Mouse (Mus musculus) intestine, embryonic 16.5 days (tissue): Measurements from ENCODE around the gene Rcn2. TPM values are rescaled to one million over a fixed set of nuclear protein-coding genes. Genes with fewer than 3 reads are reported as not detected.

ENCODE experiments used
- ATAC-seq: fragments of 200-750 bp; cut with Nextera tagmentation; 2 replicates; pipeline ENCODE4 v1.8.0; 2017; ENCODE audit warnings: moderate TSS enrichment, moderate library complexity
- H3K27ac ChIP-seq: fragments of 300-500 bp; sonication (generic); 2 replicates; pipeline ENCODE4 v1.5.1; 2014; ENCODE audit warnings: mild to moderate bottlenecking, low read length
- H3K27me3 ChIP-seq: fragments of 300-500 bp; sonication (generic); replicated peaks from 2 replicates; pipeline ENCODE4 v1.6.1; 2014; ENCODE audit warnings: low read length, control low read depth, mixed read lengths; ENCODE audit not compliant: control insufficient read depth, insufficient read depth
- H3K36me3 ChIP-seq: fragments of 300-500 bp; sonication (generic); 2 replicates; pipeline ENCODE4 v1.6.1; 2014; ENCODE audit warnings: low read length, control low read depth; ENCODE audit not compliant: control insufficient read depth, insufficient read depth
- H3K4me1 ChIP-seq: fragments of 300-500 bp; sonication (generic); 2 replicates; pipeline ENCODE4 v1.6.1; 2014; ENCODE audit warnings: low read length, control low read depth, mixed read lengths; ENCODE audit not compliant: control insufficient read depth, insufficient read depth
- H3K4me2 ChIP-seq: fragments of 300-500 bp; sonication (generic); 2 replicates; pipeline ENCODE4 v1.6.1; 2014; ENCODE audit warnings: low read depth, low read length, control low read depth
- H3K4me3 ChIP-seq: fragments of 300-500 bp; sonication (generic); 2 replicates; pipeline ENCODE4 v1.5.1; 2014; ENCODE audit warnings: mild to moderate bottlenecking, low read length
- H3K9ac ChIP-seq: fragments of 300-500 bp; sonication (generic); 2 replicates; pipeline ENCODE4 v1.6.1; 2014; ENCODE audit warnings: low read depth, low read length
- H3K9me3 ChIP-seq: fragments of 300-500 bp; sonication (generic); 2 replicates; pipeline ENCODE4 v1.6.1; 2016; ENCODE audit warnings: low read length, control low read depth; ENCODE audit not compliant: control insufficient read depth
- WGBS: fragments of 180-500 bp; shearing (Covaris S2); extraction: QIAGEN DNeasy Blood & Tissue Kit; methylation state at CpG from one replicate; pipeline ENCODE4 v1.1.7; 2014; 5-methylcytosine and 5-hydroxymethylcytosine counted together
- polyA plus RNA-seq: library from polyadenylated mRNA; unstranded; fragments of >200 nt; fragmentation: Nextera tagmentation; extraction: Ambion mirVana; gene quantifications from 2 replicates; pipeline ENCODE4 v1.2.1, GENCODE M21; 2015

Rcn2 gene
- polyA plus RNA-seq, 1 experiment from 2014 or later = 136 TPM

DNA sequence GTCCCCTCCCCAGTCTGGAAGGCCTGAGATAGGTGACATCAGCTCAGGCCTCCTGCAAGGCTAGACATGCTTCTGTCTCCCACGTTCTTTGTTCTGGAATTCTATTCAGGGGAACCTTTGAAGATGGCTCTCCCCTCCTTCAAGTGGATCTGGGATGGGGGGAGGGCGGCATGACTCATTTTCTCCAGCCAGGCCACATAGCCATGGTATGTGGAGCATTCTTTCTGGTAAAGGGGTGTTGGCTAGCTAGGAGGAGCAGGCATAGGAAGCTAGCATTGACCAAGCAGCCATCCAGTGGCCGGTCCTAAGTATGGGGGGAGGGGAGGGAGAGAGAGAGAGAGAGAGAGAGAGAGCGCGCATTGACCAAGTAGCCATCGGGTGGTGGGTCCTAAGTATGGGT, 65.9 kb downstream of the Rcn2 start:
- Histone ChIP-seq H3K27ac (no peak overlapping the region), H3K27me3 (no peaks in the 10 kb centered on the region), H3K4me2 (no peak overlapping the region), H3K9ac (no peak overlapping the region), H3K36me3 (no peaks in the 10 kb centered on the region), H3K4me3 (no peak overlapping the region), H3K4me1 (0 out of 2 replicates have a peak, but pooled peaks cover 2% of the 10 kb centered on the region), H3K9me3 (no peaks in the 10 kb centered on the region)
- ATAC-seq = no peak
- 75% methylated on average over 6 of the region's 6 CpGs for WGBS

DNA sequence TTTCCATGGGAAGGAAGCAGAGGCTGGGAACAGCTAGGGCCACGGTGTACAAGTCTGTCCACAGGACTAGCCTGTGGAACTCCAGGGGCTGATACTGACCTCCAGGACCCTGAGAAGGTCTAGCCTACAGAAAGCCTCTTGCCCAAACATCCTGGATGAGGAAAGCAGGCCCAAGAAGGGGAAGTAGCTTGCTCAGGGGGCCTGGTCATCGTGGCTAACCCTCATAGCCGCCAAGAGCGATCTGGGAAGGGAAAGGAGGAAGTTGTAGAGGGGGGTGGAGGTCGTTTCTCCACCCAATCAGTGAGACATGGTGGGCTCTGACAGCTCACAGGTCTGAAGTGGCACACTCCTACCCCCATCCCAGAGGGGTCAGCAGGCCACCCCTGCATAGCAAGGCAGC, 66.5 kb downstream of the Rcn2 start:
- Histone ChIP-seq H3K27me3 (no peaks in the 10 kb centered on the region), H3K4me2 (no peak overlapping the region), H3K4me1 (0 out of 2 replicates have a peak, but pooled peaks cover 2% of the 10 kb centered on the region), H3K36me3 (no peaks in the 10 kb centered on the region), H3K9me3 (no peaks in the 10 kb centered on the region), H3K4me3 (no peak overlapping the region), H3K9ac (no peak overlapping the region), H3K27ac (no peak overlapping the region)
- 69% methylated on average over 5 of the region's 5 CpGs for WGBS
- ATAC-seq = no peak

Other genes with a start within 250 kb of the Rcn2 start
- gene Scaper, start 103.7 kb upstream of the Rcn2 start, polyA plus RNA-seq = 7.4 and 7.9 TPM in 2 replicates
- not detected in 2 replicates for gene 4930563M21Rik, start 31.3 kb upstream of the Rcn2 start, polyA plus RNA-seq
- 1.6 and 2.3 TPM in 2 replicates for gene Pstpip1, start 48.1 kb downstream of the Rcn2 start, polyA plus RNA-seq
- gene Tspan3, start 123.6 kb downstream of the Rcn2 start, polyA plus RNA-seq = 389 and 416 TPM in 2 replicates